Mouse (Mus musculus) WW6 (cell line): ENCODE results near the gene Gfod1.

Experiments used
- DNase-seq: peaks from one replicate; pipeline ENCODE4 v3.0.0-alpha.2; 2013; ENCODE audit warnings: low read depth, low spot score

Gene Gfod1

GRCm38 (mm10) chr13:43304018-43304431, at the start of gene Gfod1:
Gene Gfod1 (minus strand): TSS chr13:43304172.
- DNase-seq, result peak; percentile 86

- no peak for DNase-seq
Observed at GRCm38 (mm10) chr13:43353356-43353755, 49.4 kb upstream of the Gfod1 start.

- DNase-seq, result no peak
Observed at GRCm38 (mm10) chr13:43350489-43351169, 46.7 kb upstream of the Gfod1 start.

GRCm38 (mm10) chr13:43349376-43349775, 45.4 kb upstream of the Gfod1 start:
- no peak for DNase-seq

GRCm38 (mm10) chr13:43346825-43347224, 42.9 kb upstream of the Gfod1 start:
- no peak for DNase-seq

- no peak for DNase-seq
Observed at GRCm38 (mm10) chr13:43338632-43339031, 34.7 kb upstream of the Gfod1 start.

- DNase-seq, result no peak
Observed at GRCm38 (mm10) chr13:43338001-43338400, 34.0 kb upstream of the Gfod1 start.

GRCm38 (mm10) chr13:43336425-43337221, 32.7 kb upstream of the Gfod1 start:
- no peak for DNase-seq

- DNase-seq, result peak; percentile 38
Observed at GRCm38 (mm10) chr13:43332591-43332990, 28.6 kb upstream of the Gfod1 start.

GRCm38 (mm10) chr13:43331721-43332444, 27.9 kb upstream of the Gfod1 start:
- DNase-seq, result no peak

GRCm38 (mm10) chr13:43325427-43325826, 21.5 kb upstream of the Gfod1 start:
- DNase-seq, result no peak

GRCm38 (mm10) chr13:43321492-43321891, 17.5 kb upstream of the Gfod1 start:
- DNase-seq, result no peak

GRCm38 (mm10) chr13:43319396-43319795, 15.4 kb upstream of the Gfod1 start:
- DNase-seq, result no peak

GRCm38 (mm10) chr13:43317411-43317810, 13.4 kb upstream of the Gfod1 start:
- no peak for DNase-seq

- DNase-seq, result no peak
Observed at GRCm38 (mm10) chr13:43305181-43305924, 1.4 kb upstream of the Gfod1 start.

- no peak for DNase-seq
Observed at GRCm38 (mm10) chr13:43304700-43305099, 728 bp upstream of the Gfod1 start.

- DNase-seq, result no peak
Observed at GRCm38 (mm10) chr13:43303161-43303965, 609 bp downstream of the Gfod1 start.

GRCm38 (mm10) chr13:43302651-43303160, 1.3 kb downstream of the Gfod1 start:
- DNase-seq, result no peak

GRCm38 (mm10) chr13:43302239-43302638, 1.7 kb downstream of the Gfod1 start:
- DNase-seq, result no peak

- DNase-seq, result no peak
Observed at GRCm38 (mm10) chr13:43300906-43301305, 3.1 kb downstream of the Gfod1 start.

GRCm38 (mm10) chr13:43300366-43300765, 3.6 kb downstream of the Gfod1 start:
- DNase-seq, result no peak
